Mouse (Mus musculus): ENCODE measurements around the gene Pde4d.

DNA sequence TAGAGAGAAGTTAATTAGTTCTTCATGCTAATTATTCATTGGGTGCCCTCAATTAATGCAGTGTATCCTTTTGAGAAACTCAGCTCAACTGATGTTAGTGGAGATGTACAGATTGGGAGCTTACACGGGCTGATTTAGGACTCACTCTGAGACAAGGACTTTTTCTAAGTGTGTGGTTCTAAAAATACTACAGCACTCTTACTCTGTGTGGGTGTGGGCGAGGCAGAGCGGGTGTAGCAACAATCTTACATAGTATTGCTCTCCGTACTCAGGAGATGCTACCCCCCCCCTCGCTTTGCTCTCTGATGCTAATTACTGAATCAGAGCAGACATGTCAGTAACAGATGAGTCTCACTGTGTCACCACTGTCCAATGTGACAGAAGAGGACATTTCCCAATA, 976.3 kb downstream of the Pde4d start:
- TF ChIP-seq POLR2A (IDR thresholded peaks at IDR 0.05; ENCODE audit: insufficient read depth, low read depth, low read length): no peak
- no peak for TF ChIP-seq CTCF (IDR thresholded peaks at IDR 0.05; ENCODE audit: insufficient read depth, low read depth, low read length)
